ENCODE assay signal across 19 mouse cellular contexts in genomic region chr11:6130578-6130977, GRCm38 (mm10).
"Had no signal": no experiment of that assay in that cellular context is flagged by ENCODE, and none has a peak within 500 bp of the region (broad histone marks: within the 10 kb centered on the region; RNA-seq: fewer than 3 reads in every experiment).

No protein-coding gene starts in this region.

- H3K27me3 ChIP-seq: lung, embryonic 15.5 days; midbrain, embryonic 12.5 days; neural tube, embryonic 13.5 days; neural tube, embryonic 15.5 days had no signal

- ATAC-seq: midbrain, embryonic 16.5 days had no signal

- DNase-seq: lung, adult 2 months; lung, postnatal 10 days; lung, postnatal 4 days; midbrain, embryonic 14.5 days; retina, postnatal 1 day; right cerebral cortex, adult 18-20 months; right cerebral cortex, postnatal 25 days; right cerebral cortex, postnatal 4 days; spleen, adult 18-20 months; thymus, adult 18-20 months; thymus, postnatal 14 days; thymus, postnatal 36 days had no signal

- H3K4me2 ChIP-seq: lung, embryonic 15.5 days; midbrain, embryonic 12.5 days; neural tube, embryonic 13.5 days; neural tube, embryonic 15.5 days had no signal

- H3K4me3 ChIP-seq: lung, embryonic 15.5 days; midbrain, embryonic 10.5 days; midbrain, embryonic 12.5 days; myocyte; neural tube, embryonic 13.5 days; neural tube, embryonic 15.5 days had no signal

- H3K36me3 ChIP-seq: lung, embryonic 15.5 days; midbrain, embryonic 10.5 days; midbrain, embryonic 12.5 days; neural tube, embryonic 13.5 days; neural tube, embryonic 15.5 days had no signal

- H3K9ac ChIP-seq: lung, embryonic 15.5 days; midbrain, embryonic 12.5 days; neural tube, embryonic 13.5 days; neural tube, embryonic 15.5 days had no signal

- H3K27ac ChIP-seq: lung, embryonic 15.5 days; midbrain, embryonic 10.5 days; midbrain, embryonic 12.5 days; neural tube, embryonic 13.5 days; neural tube, embryonic 15.5 days had no signal

- H3K4me1 ChIP-seq: lung, embryonic 15.5 days; midbrain, embryonic 10.5 days; midbrain, embryonic 12.5 days; neural tube, embryonic 13.5 days; neural tube, embryonic 15.5 days had no signal

- H3K9me3 ChIP-seq: lung, embryonic 15.5 days; midbrain, embryonic 10.5 days; midbrain, embryonic 12.5 days; neural tube, embryonic 13.5 days; neural tube, embryonic 15.5 days had no signal
